Mouse (Mus musculus): ENCODE measurements around the gene Sec23a. TPM values are rescaled to one million over a fixed set of nuclear protein-coding genes. Genes with fewer than 3 reads are reported as not detected.

The Sec23a gene
- polyA plus RNA-seq, 1 experiment from 2014 or later = 76.0 TPM

DNA sequence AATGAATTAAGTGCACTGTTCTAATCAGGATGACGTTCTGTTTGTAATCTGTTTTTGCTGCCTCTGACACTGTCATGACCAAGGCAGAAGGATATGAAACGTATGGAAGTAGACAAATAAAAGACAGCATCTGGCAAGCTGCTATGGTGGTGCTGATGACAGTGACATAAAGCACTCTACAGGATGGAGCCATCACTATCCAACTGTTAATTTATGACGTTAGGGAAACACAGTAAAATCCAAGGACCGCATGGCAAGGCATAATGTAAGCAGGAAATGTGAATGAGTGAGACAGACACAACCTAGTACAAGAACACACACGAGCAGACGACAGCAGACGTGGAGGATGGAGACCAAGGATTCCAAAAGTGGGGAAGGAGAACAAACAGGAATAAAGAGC lies 55.2 kb downstream of the Sec23a start:
- no peaks in the 10 kb centered on the region for H3K27me3 ChIP-seq (ENCODE audit: control insufficient read depth, insufficient read depth, low read length)
- H3K36me3 ChIP-seq (ENCODE audit: control insufficient read depth, insufficient read depth, low read length) = no peaks in the 10 kb centered on the region
- H3K4me2 ChIP-seq (ENCODE audit: low read depth, low read length, severe bottlenecking) = no peak overlapping the region
- no peak for DNase-seq (ENCODE audit: low spot score)
- no peak for ATAC-seq (replicated peaks; ENCODE audit: low FRiP score)
- no peak overlapping the region for H3K9ac ChIP-seq (ENCODE audit: low read length)
- WGBS = 82% methylated on average over 7 of the region's 7 CpGs
- H3K4me3 ChIP-seq (ENCODE audit: low read depth, low read length) = no peak overlapping the region
- H3K27ac ChIP-seq (ENCODE audit: low read depth, low read length) = no peak overlapping the region
- H3K9me3 ChIP-seq (ENCODE audit: control insufficient read depth, low read length) = no peaks in the 10 kb centered on the region
- no peaks in the 10 kb centered on the region for H3K4me1 ChIP-seq (replicated peaks; ENCODE audit: control insufficient read depth, insufficient read depth, low read length)

DNA sequence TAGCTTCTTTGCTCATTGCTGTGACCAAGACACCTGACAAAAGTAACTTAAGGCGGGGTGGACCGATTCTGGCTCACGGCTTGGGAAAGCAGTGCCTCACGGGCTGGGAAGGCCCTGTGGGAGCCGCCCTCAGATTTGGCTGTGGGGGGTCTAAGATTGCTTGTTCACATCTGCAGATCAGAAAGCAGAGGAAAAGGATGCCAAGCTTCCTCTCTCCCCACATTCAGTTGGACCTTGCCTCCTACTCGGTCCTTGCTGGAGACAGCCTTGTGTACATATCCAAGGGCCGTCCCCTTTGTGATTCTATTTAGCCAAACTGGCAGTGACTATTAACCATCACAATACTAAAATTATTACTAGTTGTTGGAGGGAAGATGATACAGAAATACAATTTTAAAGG lies 55.7 kb downstream of the Sec23a start:
- H3K27ac ChIP-seq (ENCODE audit: low read depth, low read length) = no peak overlapping the region
- no peak overlapping the region for H3K4me3 ChIP-seq (ENCODE audit: low read depth, low read length)
- no peaks in the 10 kb centered on the region for H3K36me3 ChIP-seq (ENCODE audit: control insufficient read depth, insufficient read depth, low read length)
- ATAC-seq (replicated peaks; ENCODE audit: low FRiP score) (no peak), DNase-seq (ENCODE audit: low spot score) (no peak)
- WGBS = 78% methylated on average over 7 of the region's 7 CpGs
- no peaks in the 10 kb centered on the region for H3K4me1 ChIP-seq (replicated peaks; ENCODE audit: control insufficient read depth, insufficient read depth, low read length)
- H3K4me2 ChIP-seq (ENCODE audit: low read depth, low read length, severe bottlenecking) = no peak overlapping the region
- no peaks in the 10 kb centered on the region for H3K9me3 ChIP-seq (ENCODE audit: control insufficient read depth, low read length)
- no peak overlapping the region for H3K9ac ChIP-seq (ENCODE audit: low read length)
- H3K27me3 ChIP-seq (ENCODE audit: control insufficient read depth, insufficient read depth, low read length) = no peaks in the 10 kb centered on the region

DNA sequence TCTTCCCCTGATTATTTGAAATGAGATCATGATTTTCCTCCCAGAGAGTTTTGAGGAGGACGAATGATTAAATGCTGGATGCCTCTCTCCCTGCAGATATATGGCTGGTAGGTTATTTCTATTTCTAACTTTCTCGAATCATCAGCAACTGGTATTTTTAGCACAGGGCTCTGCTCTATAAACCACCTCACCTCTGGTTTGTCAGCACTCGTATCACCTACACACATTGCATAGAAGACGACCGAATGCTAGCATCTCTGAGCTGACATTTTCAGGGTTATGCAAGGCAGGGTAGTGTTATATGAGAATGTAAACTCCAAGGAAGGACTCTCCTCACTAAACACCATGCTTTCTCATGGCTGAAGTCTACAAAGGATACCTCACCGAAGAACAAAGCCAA lies 63.9 kb downstream of the Sec23a start:
- no peak for ATAC-seq (replicated peaks; ENCODE audit: low FRiP score)
- no peak for DNase-seq (ENCODE audit: low spot score)
- Histone ChIP-seq H3K36me3 (ENCODE audit: control insufficient read depth, insufficient read depth, low read length) (no peaks in the 10 kb centered on the region), H3K4me1 (replicated peaks; ENCODE audit: control insufficient read depth, insufficient read depth, low read length) (no peaks in the 10 kb centered on the region), H3K4me3 (ENCODE audit: low read depth, low read length) (no peak overlapping the region), H3K27me3 (ENCODE audit: control insufficient read depth, insufficient read depth, low read length) (no peaks in the 10 kb centered on the region), H3K9ac (ENCODE audit: low read length) (no peak overlapping the region), H3K4me2 (ENCODE audit: low read depth, low read length, severe bottlenecking) (no peak overlapping the region), H3K27ac (ENCODE audit: low read depth, low read length) (no peak overlapping the region), H3K9me3 (ENCODE audit: control insufficient read depth, low read length) (no peaks in the 10 kb centered on the region)
- 93% methylated on average over 6 of the region's 6 CpGs for WGBS

- DNase-seq (ENCODE audit: low spot score) (peak; percentile 80), ATAC-seq (replicated peaks; ENCODE audit: low FRiP score) (no peak)
- Histone ChIP-seq H3K27ac (ENCODE audit: low read depth, low read length) (no peak overlapping the region), H3K4me1 (replicated peaks; ENCODE audit: control insufficient read depth, insufficient read depth, low read length) (no peaks in the 10 kb centered on the region), H3K4me2 (ENCODE audit: low read depth, low read length, severe bottlenecking) (no peak overlapping the region), H3K27me3 (ENCODE audit: control insufficient read depth, insufficient read depth, low read length) (no peaks in the 10 kb centered on the region), H3K36me3 (ENCODE audit: control insufficient read depth, insufficient read depth, low read length) (no peaks in the 10 kb centered on the region), H3K9ac (ENCODE audit: low read length) (no peak overlapping the region), H3K9me3 (ENCODE audit: control insufficient read depth, low read length) (no peaks in the 10 kb centered on the region), H3K4me3 (ENCODE audit: low read depth, low read length) (no peak overlapping the region)
- 23% methylated on average over 4 of the region's 4 CpGs for WGBS
These were observed 64.6 kb downstream of the Sec23a start for GRCm38 (mm10) chr12:58947231-58947630.

DNA sequence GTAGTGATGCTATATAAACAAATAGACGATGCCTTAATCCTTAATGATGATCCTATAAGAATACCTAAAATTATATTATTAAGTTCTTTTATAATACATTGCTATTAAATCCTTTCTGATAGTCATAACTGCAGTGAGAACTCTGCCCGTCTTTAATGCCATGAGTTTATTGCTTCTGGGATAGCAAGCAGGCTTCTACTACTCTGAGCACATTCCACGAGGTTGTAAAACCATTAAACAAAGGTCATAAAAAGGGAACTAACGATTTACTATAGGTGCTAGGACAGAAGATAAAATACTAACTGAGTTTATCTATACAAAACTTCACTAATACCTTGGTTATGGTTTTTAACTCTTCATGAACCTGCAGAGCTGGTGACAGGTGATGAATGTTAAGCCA lies 69.3 kb downstream of the Sec23a start:
- DNase-seq (ENCODE audit: low spot score) (no peak), ATAC-seq (replicated peaks; ENCODE audit: low FRiP score) (no peak)
- Histone ChIP-seq H3K4me2 (ENCODE audit: low read depth, low read length, severe bottlenecking) (no peak overlapping the region), H3K9me3 (ENCODE audit: control insufficient read depth, low read length) (no peaks in the 10 kb centered on the region), H3K27me3 (ENCODE audit: control insufficient read depth, insufficient read depth, low read length) (no peaks in the 10 kb centered on the region), H3K4me3 (ENCODE audit: low read depth, low read length) (no peak overlapping the region), H3K36me3 (ENCODE audit: control insufficient read depth, insufficient read depth, low read length) (no peaks in the 10 kb centered on the region), H3K27ac (ENCODE audit: low read depth, low read length) (no peak overlapping the region), H3K4me1 (replicated peaks; ENCODE audit: control insufficient read depth, insufficient read depth, low read length) (no peaks in the 10 kb centered on the region), H3K9ac (ENCODE audit: low read length) (no peak overlapping the region)
- WGBS = 88% methylated on average over 4 of the region's 4 CpGs

GRCm38 (mm10) chr12:58934580-58934979 lies 77.2 kb downstream of the Sec23a start:
- Histone ChIP-seq H3K9me3 (ENCODE audit: control insufficient read depth, low read length) (no peaks in the 10 kb centered on the region), H3K27ac (ENCODE audit: low read depth, low read length) (no peak overlapping the region), H3K4me3 (ENCODE audit: low read depth, low read length) (no peak overlapping the region), H3K36me3 (ENCODE audit: control insufficient read depth, insufficient read depth, low read length) (no peaks in the 10 kb centered on the region), H3K27me3 (ENCODE audit: control insufficient read depth, insufficient read depth, low read length) (no peaks in the 10 kb centered on the region), H3K4me2 (ENCODE audit: low read depth, low read length, severe bottlenecking) (no peak overlapping the region), H3K9ac (ENCODE audit: low read length) (no peak overlapping the region), H3K4me1 (replicated peaks; ENCODE audit: control insufficient read depth, insufficient read depth, low read length) (no peaks in the 10 kb centered on the region)
- no peak for ATAC-seq (replicated peaks; ENCODE audit: low FRiP score)
- WGBS = 74% methylated on average over 4 of the region's 4 CpGs
- DNase-seq (ENCODE audit: low spot score) = no peak

DNA sequence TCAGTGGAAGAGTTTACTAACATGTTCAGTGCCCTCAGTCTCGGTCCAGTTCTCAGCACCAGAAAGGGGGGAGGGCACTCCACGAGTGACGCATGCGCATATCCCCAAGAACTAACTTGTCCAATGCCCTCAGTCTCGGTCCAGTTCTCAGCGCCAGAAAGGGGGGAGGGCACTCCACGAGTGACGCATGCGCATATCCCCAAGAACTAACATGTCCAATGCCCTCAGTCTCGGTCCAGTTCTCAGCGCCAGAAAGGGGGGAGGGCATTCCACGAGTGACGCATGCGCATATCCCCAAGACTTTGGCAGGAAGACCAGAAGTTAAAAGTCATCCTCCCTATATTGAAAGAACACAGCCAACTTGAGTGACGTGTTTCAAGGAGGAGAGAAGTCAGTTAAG lies 86.8 kb downstream of the Sec23a start:
- H3K27me3 ChIP-seq (ENCODE audit: control insufficient read depth, insufficient read depth, low read length) = no peaks in the 10 kb centered on the region
- 91% methylated on average over 15 of the region's 15 CpGs for WGBS
- no peaks in the 10 kb centered on the region for H3K36me3 ChIP-seq (ENCODE audit: control insufficient read depth, insufficient read depth, low read length)
- H3K27ac ChIP-seq (ENCODE audit: low read depth, low read length) = no peak overlapping the region
- H3K9ac ChIP-seq (ENCODE audit: low read length) = no peak overlapping the region
- no peak overlapping the region for H3K4me3 ChIP-seq (ENCODE audit: low read depth, low read length)
- no peak overlapping the region for H3K4me2 ChIP-seq (ENCODE audit: low read depth, low read length, severe bottlenecking)
- no peaks in the 10 kb centered on the region for H3K4me1 ChIP-seq (replicated peaks; ENCODE audit: control insufficient read depth, insufficient read depth, low read length)
- ATAC-seq (replicated peaks; ENCODE audit: low FRiP score) (no peak), DNase-seq (ENCODE audit: low spot score) (no peak)
- no peaks in the 10 kb centered on the region for H3K9me3 ChIP-seq (ENCODE audit: control insufficient read depth, low read length)

GRCm38 (mm10) chr12:58924025-58924424 lies 87.8 kb downstream of the Sec23a start:
- peak; percentile 33; the same call in 1 of the 2 replicates for ATAC-seq (replicated peaks; ENCODE audit: low FRiP score)
- WGBS = 62% methylated on average over 3 of the region's 3 CpGs
- H3K27ac ChIP-seq (ENCODE audit: low read depth, low read length) = no peak overlapping the region

DNA sequence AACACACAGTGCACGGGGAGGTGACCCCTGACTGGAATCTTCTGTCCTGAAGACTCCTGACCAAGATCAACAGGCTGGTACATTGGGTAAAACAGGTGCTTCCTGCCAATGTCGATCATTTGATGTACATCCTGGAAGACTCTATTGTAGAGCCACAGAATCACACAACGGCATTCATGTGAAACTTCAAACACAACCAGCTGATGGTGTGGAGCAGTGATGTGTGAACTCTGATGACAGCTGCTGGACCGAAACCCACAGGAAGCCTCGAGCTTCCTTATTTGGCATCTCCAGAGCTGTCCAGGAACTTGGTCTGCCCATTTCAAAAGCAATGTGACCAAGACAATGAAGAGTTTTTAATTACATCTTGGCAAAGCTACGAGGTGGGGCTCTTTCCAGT lies 91.0 kb downstream of the Sec23a start:
- ATAC-seq (replicated peaks; ENCODE audit: low FRiP score) (no peak), DNase-seq (ENCODE audit: low spot score) (no peak)
- Histone ChIP-seq H3K27ac (ENCODE audit: low read depth, low read length) (no peak overlapping the region), H3K4me2 (ENCODE audit: low read depth, low read length, severe bottlenecking) (no peak overlapping the region), H3K36me3 (ENCODE audit: control insufficient read depth, insufficient read depth, low read length) (no peaks in the 10 kb centered on the region), H3K9ac (ENCODE audit: low read length) (no peak overlapping the region), H3K4me3 (ENCODE audit: low read depth, low read length) (no peak overlapping the region), H3K4me1 (replicated peaks; ENCODE audit: control insufficient read depth, insufficient read depth, low read length) (no peaks in the 10 kb centered on the region), H3K9me3 (ENCODE audit: control insufficient read depth, low read length) (no peaks in the 10 kb centered on the region), H3K27me3 (ENCODE audit: control insufficient read depth, insufficient read depth, low read length) (no peaks in the 10 kb centered on the region)
- WGBS = 86% methylated on average over 6 of the region's 6 CpGs

More at GRCm38 (mm10) chr12:58924025-58924424, 87.8 kb downstream of the Sec23a start:
- H3K4me3 ChIP-seq (ENCODE audit: low read depth, low read length) = no peak overlapping the region
- peak; percentile 55 for DNase-seq (ENCODE audit: low spot score)
- H3K9ac ChIP-seq (ENCODE audit: low read length) = no peak overlapping the region
- H3K4me2 ChIP-seq (ENCODE audit: low read depth, low read length, severe bottlenecking) = no peak overlapping the region
- no peaks in the 10 kb centered on the region for H3K36me3 ChIP-seq (ENCODE audit: control insufficient read depth, insufficient read depth, low read length)
- no peaks in the 10 kb centered on the region for H3K4me1 ChIP-seq (replicated peaks; ENCODE audit: control insufficient read depth, insufficient read depth, low read length)
- H3K9me3 ChIP-seq (ENCODE audit: control insufficient read depth, low read length) = no peaks in the 10 kb centered on the region
- H3K27me3 ChIP-seq (ENCODE audit: control insufficient read depth, insufficient read depth, low read length) = no peaks in the 10 kb centered on the region

All from forebrain, embryonic 11.5 days (tissue).